ENCODE assay signal across 10 mouse cellular contexts in genomic region chr3:51353325-51354033, GRCm38 (mm10). TPM values are rescaled to one million over a fixed set of nuclear protein-coding genes. Genes with fewer than 3 reads are reported as not detected.
DNase-seq lines count a peak whose midpoint lies in the region; ATAC-seq and TF ChIP-seq lines count a peak whose summit lies in the region.
"Had no signal": no experiment of that assay in that cellular context is flagged by ENCODE, and none has a peak within 500 bp of the region (broad histone marks: within the 10 kb centered on the region; RNA-seq: fewer than 3 reads in every experiment).

No protein-coding gene starts in this region.

- H3K4me1 ChIP-seq in lung, postnatal 0 days (ENCODE audit: insufficient read depth, low read depth, low read length): no peaks in the 10 kb centered on the region
- H3K4me1 ChIP-seq in stomach, postnatal 0 days (replicated peaks; ENCODE audit: control insufficient read depth, insufficient read depth): no peaks in the 10 kb centered on the region
- H3K4me1 ChIP-seq: midbrain, embryonic 12.5 days had no signal

- no peak overlapping the region for H3K9ac ChIP-seq in lung, postnatal 0 days (replicated peaks; ENCODE audit: low read depth)
- no peak overlapping the region for H3K9ac ChIP-seq in stomach, postnatal 0 days (ENCODE audit: low read length)
- H3K9ac ChIP-seq: heart, embryonic 15.5 days; midbrain, embryonic 12.5 days had no signal

- 71% methylated on average over 4 of the region's 4 CpGs for WGBS in lung, postnatal 0 days
- WGBS in stomach, postnatal 0 days: 73% methylated on average over 4 of the region's 4 CpGs

- no peak overlapping the region for H3K4me3 ChIP-seq in left cerebral cortex, adult 2 months
- no peak overlapping the region for H3K4me3 ChIP-seq in lung, postnatal 0 days (ENCODE audit: low read depth, low read length)
- no peak overlapping the region for H3K4me3 ChIP-seq in stomach, postnatal 0 days (ENCODE audit: low read depth, low read length)
- H3K4me3 ChIP-seq: heart, embryonic 15.5 days; midbrain, embryonic 12.5 days had no signal

- H3K27ac ChIP-seq in left cerebral cortex, adult 2 months: no peak overlapping the region
- no peak overlapping the region for H3K27ac ChIP-seq in lung, postnatal 0 days (ENCODE audit: low read length)
- no peak overlapping the region for H3K27ac ChIP-seq in stomach, postnatal 0 days (replicated peaks)
- H3K27ac ChIP-seq: heart, embryonic 15.5 days; midbrain, embryonic 12.5 days had no signal

- DNase-seq in cerebellum, adult 9-10 months: peak; percentile 62
- no peak for DNase-seq in cerebellum, adult 9-11 months
- DNase-seq in left cerebral cortex, adult 2 months (ENCODE audit: extremely low spot score in 1 of 2, low spot score in 2 of 2): peak in 1 of 2 experiments; percentile 24
- DNase-seq in left cerebral cortex, adult 11 months (ENCODE audit: low spot score): no peak
- DNase-seq in R1 (ENCODE audit: low read depth, low spot score): peak; percentile 73
- DNase-seq in gastrocnemius, postnatal 10 days: peak; percentile 63
- DNase-seq in lung, postnatal 0 days (ENCODE audit: low spot score): peak; percentile 72
- peak; percentile 57 for DNase-seq in stomach, postnatal 0 days (ENCODE audit: low spot score)

- intact Hi-C loops in left cerebral cortex, adult 2 months (cut with DNase I): loop anchor here (1.0 kb wide), 1 partner anchor 64 kb away; no protein-coding TSS in a partner anchor

- H3K9me3 ChIP-seq in lung, postnatal 0 days (ENCODE audit: low read length): no peaks in the 10 kb centered on the region
- H3K9me3 ChIP-seq in stomach, postnatal 0 days (ENCODE audit: control insufficient read depth, low read length): no peaks in the 10 kb centered on the region
- H3K9me3 ChIP-seq: heart, embryonic 15.5 days; midbrain, embryonic 12.5 days had no signal

- peak; percentile 81 for TF ChIP-seq CTCF in left cerebral cortex, adult 2 months (IDR thresholded peaks at IDR 0.05)
- peak; percentile 84 for TF ChIP-seq CTCF in lung, postnatal 0 days (IDR thresholded peaks at IDR 0.05)
- peak; percentile 83 for TF ChIP-seq CTCF in stomach, postnatal 0 days (IDR thresholded peaks at IDR 0.05; ENCODE audit: low read depth)

- no peak overlapping the region for H3K4me2 ChIP-seq in lung, postnatal 0 days (replicated peaks; ENCODE audit: low read depth, low read length)
- no peak overlapping the region for H3K4me2 ChIP-seq in stomach, postnatal 0 days (replicated peaks; ENCODE audit: low read depth)
- H3K4me2 ChIP-seq: heart, embryonic 15.5 days; midbrain, embryonic 12.5 days had no signal

- H3K27me3 ChIP-seq in lung, postnatal 0 days (replicated peaks; ENCODE audit: insufficient read depth, low read length): no peaks in the 10 kb centered on the region
- no peaks in the 10 kb centered on the region for H3K27me3 ChIP-seq in stomach, postnatal 0 days (ENCODE audit: control insufficient read depth, insufficient read depth, low read length)
- H3K27me3 ChIP-seq: heart, embryonic 15.5 days had no signal

- ATAC-seq in lung, postnatal 0 days: peak; percentile 53; the same call in 1 of the 2 replicates
- ATAC-seq in stomach, postnatal 0 days (ENCODE audit: low FRiP score, low TSS enrichment): no peak

- no peak for TF ChIP-seq EP300 in lung, postnatal 0 days (IDR thresholded peaks at IDR 0.05)
- TF ChIP-seq EP300 in stomach, postnatal 0 days (optimal IDR thresholded peaks at IDR 0.05): no peak

- H3K36me3 ChIP-seq in lung, postnatal 0 days (ENCODE audit: insufficient read depth, low read length): no peaks in the 10 kb centered on the region
- no peaks in the 10 kb centered on the region for H3K36me3 ChIP-seq in stomach, postnatal 0 days (ENCODE audit: control insufficient read depth, insufficient read depth, low read length)
- H3K36me3 ChIP-seq: heart, embryonic 15.5 days; midbrain, embryonic 12.5 days had no signal

RNA-seq across cellular contexts. Expression of gene Elf2, which starts 13.0 kb away (rescaled TPM):
- total RNA-seq in left cerebral cortex, adult 2 months (2021): 10 to 100 TPM; 48.5 to 51.8 TPM
- total RNA-seq in gastrocnemius, postnatal 10 days (2021): 10 to 100 TPM; 50.9 to 58.2 TPM
- 55.8 and 62.6 TPM in 2 replicates for polyA plus RNA-seq in lung, postnatal 0 days (2015; fragmentation: Nextera tagmentation; extraction: Ambion mirVana)
- polyA plus RNA-seq in stomach, postnatal 0 days (2015; fragmentation: Nextera tagmentation; extraction: Ambion mirVana): 32.4 and 36.3 TPM in 2 replicates

RNA-seq across cellular contexts. Expression of gene Mgarp, which starts 43.1 kb away (rescaled TPM):
- not detected for total RNA-seq in left cerebral cortex, adult 2 months (2021)
- under 1 TPM; 0.43 to 0.63 TPM for total RNA-seq in gastrocnemius, postnatal 10 days (2021)
- not detected in 2 replicates for polyA plus RNA-seq in lung, postnatal 0 days (2015; fragmentation: Nextera tagmentation; extraction: Ambion mirVana)
- polyA plus RNA-seq in stomach, postnatal 0 days (2015; fragmentation: Nextera tagmentation; extraction: Ambion mirVana): 0.73 and 0.82 TPM in 2 replicates

RNA-seq across cellular contexts. Expression of gene Ndufc1, which starts 55.3 kb away (rescaled TPM):
- 100 to 1,000 TPM; 286 to 307 TPM for total RNA-seq in left cerebral cortex, adult 2 months (2021)
- total RNA-seq in gastrocnemius, postnatal 10 days (2021): 100 to 1,000 TPM; 828 to 975 TPM
- 498 and 517 TPM in 2 replicates for polyA plus RNA-seq in lung, postnatal 0 days (2015; fragmentation: Nextera tagmentation; extraction: Ambion mirVana)
- 884 and 979 TPM in 2 replicates for polyA plus RNA-seq in stomach, postnatal 0 days (2015; fragmentation: Nextera tagmentation; extraction: Ambion mirVana)

Comparison
In these comparisons a context has a peak if more than half of its experiments do, and no peak if none do; other contexts are left out.
1. DNase-seq: peak in cerebellum, adult 9-10 months (single experiment), R1 (single experiment), gastrocnemius, postnatal 10 days (single experiment), lung, postnatal 0 days (single experiment) and stomach, postnatal 0 days (single experiment); none in cerebellum, adult 9-11 months (single experiment) and left cerebral cortex, adult 11 months (single experiment).
2. Peak in every context shown above with its lines, with median percentiles within 50 percentile points of each other: CTCF ChIP-seq.